Mouse (Mus musculus): ENCODE results near the gene Ccdc152.

DNA sequence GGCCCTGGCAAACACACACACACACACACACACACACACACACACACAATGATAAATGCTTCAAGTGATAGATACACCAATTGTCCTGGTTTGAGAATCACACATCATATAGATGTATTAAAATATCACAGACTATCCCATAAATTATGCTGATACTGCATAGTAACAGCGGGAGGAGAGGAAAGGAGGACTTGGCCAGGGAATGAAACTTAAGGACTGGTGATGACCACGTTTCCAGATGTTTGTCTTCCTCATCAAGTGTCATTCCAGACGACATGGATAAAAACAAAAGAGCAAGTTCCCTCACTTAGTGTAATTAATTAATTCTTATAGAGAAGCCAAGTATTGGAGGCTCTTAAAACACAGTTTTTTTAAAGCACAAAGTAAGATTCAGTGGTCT, 43.4 kb upstream of the Ccdc152 start:
- TF ChIP-seq ZNF384 (IDR thresholded peaks at IDR 0.05; ENCODE audit: low read depth, low read length): no peak
- TF ChIP-seq MAFK (IDR thresholded peaks at IDR 0.05; ENCODE audit: insufficient read depth, low read depth, low read length): no peak
- no peak for TF ChIP-seq HCFC1 (IDR thresholded peaks at IDR 0.05; ENCODE audit: borderline replicate concordance, insufficient read depth, low read length)
- no peak for TF ChIP-seq ZC3H11A (IDR thresholded peaks at IDR 0.05; ENCODE audit: borderline replicate concordance, low read depth, low read length)

All from ES-E14 (cell line).